Mouse (Mus musculus) liver, embryonic 14.5 days (tissue): ENCODE measurements at regions not wholly inside any gene's neighbourhood (a gene's known extent, or its start where the extent isn't known, plus 50 kb on each side); places are given as distances from the start of the nearest gene placed in this dataset.

Experiments used
- ATAC-seq: fragments of 200-750 bp; cut with Nextera tagmentation; 2 replicates; pipeline ENCODE4 v1.8.0; 2017; ENCODE audit warnings: moderate number of reproducible peaks, mild to moderate bottlenecking, moderate library complexity; ENCODE audit not compliant: insufficient read depth
- DNase-seq, 3 experiments: peaks; one replicate each; pipeline ENCODE4 v3.0.0-alpha.2; 2012 to 2013; ENCODE audit warnings: low read depth in 3 of 3, low spot score in 3 of 3
- H3K27ac ChIP-seq: fragments of 300-500 bp; sonication (generic); 2 replicates; pipeline ENCODE4 v1.5.1; 2014; ENCODE audit warnings: moderate library complexity, mild to moderate bottlenecking, control low read depth, inconsistent platforms
- H3K27me3 ChIP-seq: fragments of 300-500 bp; sonication (generic); 2 replicates; pipeline ENCODE4 v1.6.1; 2014; ENCODE audit warnings: mild to moderate bottlenecking, low read length, moderate library complexity; ENCODE audit not compliant: control insufficient read depth, insufficient read depth
- H3K36me3 ChIP-seq: fragments of 300-500 bp; sonication (generic); replicated peaks from 2 replicates; pipeline ENCODE4 v1.6.1; 2014; ENCODE audit warnings: low read depth; ENCODE audit not compliant: control insufficient read depth, insufficient read depth
- H3K4me1 ChIP-seq, 2 experiments: fragments of 200-500 bp in 1 of 2; fragments of 300-500 bp in 1 of 2; sonication (generic) in 1 of 2; replicated peaks; 2 replicates each; pipeline ENCODE4 v1.6.1; 2012 to 2014; ENCODE audit warnings: antibody characterized with exemption in 1 of 2, inconsistent platforms in 1 of 2, low read length in 1 of 2; ENCODE audit not compliant: control insufficient read depth in 2 of 2, insufficient read depth in 2 of 2
- H3K4me2 ChIP-seq: fragments of 300-500 bp; sonication (generic); 2 replicates; pipeline ENCODE4 v1.6.1; 2014; ENCODE audit warnings: low read depth, mild to moderate bottlenecking, control low read depth, moderate library complexity
- H3K4me3 ChIP-seq, 2 experiments: fragments of 200-500 bp in 1 of 2; fragments of 300-500 bp in 1 of 2; sonication (generic) in 1 of 2; 2 replicates each; pipeline ENCODE4 v1.5.1; 2012 to 2014; ENCODE audit warnings: low read depth in 2 of 2, low read length in 2 of 2, mild to moderate bottlenecking in 2 of 2, control low read depth in 1 of 2, inconsistent platforms in 1 of 2, moderate library complexity in 1 of 2; ENCODE audit not compliant: insufficient read depth in 1 of 2
- H3K9ac ChIP-seq: fragments of 300-500 bp; sonication (generic); replicated peaks from 2 replicates; pipeline ENCODE4 v1.6.1; 2014; ENCODE audit warnings: mild to moderate bottlenecking, control low read depth, moderate library complexity
- H3K9me3 ChIP-seq: fragments of 300-500 bp; sonication (generic); 2 replicates; pipeline ENCODE4 v1.6.1; 2016; ENCODE audit warnings: low read length, mixed read lengths; ENCODE audit not compliant: control insufficient read depth
- CTCF ChIP-seq: IDR thresholded peaks from 2 replicates; pipeline ENCODE4 v1.5.1; 2016; ENCODE audit warnings: antibody characterized with exemption, low read depth, control low read depth
- EP300 ChIP-seq: IDR thresholded peaks from 2 replicates; pipeline ENCODE4 v1.6.1; 2016; ENCODE audit warnings: antibody characterized with exemption, low read depth
- WGBS: fragments of 180-500 bp; shearing (Covaris S2); extraction: QIAGEN DNeasy Blood & Tissue Kit; methylation state at CpG from one replicate; pipeline ENCODE4 v1.1.7; 2014; ENCODE audit not compliant: insufficient replicate concordance; 5-methylcytosine and 5-hydroxymethylcytosine counted together

GRCm38 (mm10) chr1:35717659-35718058, 350.5 kb upstream of the Hs6st1 start:
- WGBS: 37% methylated on average over 2 of the region's 2 CpGs
- Histone ChIP-seq H3K9me3 (no peaks in the 10 kb centered on the region; the same call in 1 of the 2 replicates), H3K4me3 (no peak overlapping the region), H3K27ac (no peak overlapping the region), H3K4me2 (no peak overlapping the region), H3K9ac (no peak overlapping the region), H3K27me3 (no peaks in the 10 kb centered on the region), H3K4me1 (peaks cover 0 to 3% of the 10 kb centered on the region in 2 experiments; a peak in 1 of 4 replicates), H3K36me3 (no peaks in the 10 kb centered on the region)
- ATAC-seq (no peak), DNase-seq (no peak)
- TF ChIP-seq CTCF: no peak
- no peak for TF ChIP-seq EP300

DNA sequence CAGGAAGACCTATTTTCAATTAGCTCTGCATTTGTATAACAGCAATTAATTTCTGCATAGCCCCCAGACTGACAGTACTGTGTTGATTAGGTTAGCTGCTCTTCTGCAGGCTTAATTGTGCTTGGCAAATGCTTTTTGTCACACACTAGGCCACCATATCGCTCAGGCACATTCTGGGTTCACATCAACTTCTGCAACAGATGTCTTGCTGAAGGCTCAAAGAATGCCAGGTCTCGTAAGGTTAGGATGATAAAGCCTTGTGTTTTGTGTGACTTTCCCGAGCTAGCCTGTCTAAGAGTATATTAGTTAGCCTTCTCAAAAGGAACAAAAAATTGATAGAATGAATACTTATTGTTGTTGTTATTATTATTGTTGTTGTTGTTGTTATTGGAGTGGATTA, 348.1 kb upstream of the Hs6st1 start:
- WGBS: 58% methylated on average over 3 of the region's 3 CpGs
- no peak overlapping the region for H3K27ac ChIP-seq
- ATAC-seq: no peak
- H3K27me3 ChIP-seq: no peaks in the 10 kb centered on the region
- H3K4me1 ChIP-seq: peaks cover 0 to 3% of the 10 kb centered on the region in 2 experiments; a peak in 1 of 4 replicates
- H3K9ac ChIP-seq: no peak overlapping the region
- H3K36me3 ChIP-seq: no peaks in the 10 kb centered on the region
- no peak for DNase-seq
- TF ChIP-seq CTCF: no peak
- no peak for TF ChIP-seq EP300
- no peak overlapping the region for H3K4me2 ChIP-seq
- H3K4me3 ChIP-seq: no peak overlapping the region
- H3K9me3 ChIP-seq: no peaks in the 10 kb centered on the region; the same call in 1 of the 2 replicates

DNA sequence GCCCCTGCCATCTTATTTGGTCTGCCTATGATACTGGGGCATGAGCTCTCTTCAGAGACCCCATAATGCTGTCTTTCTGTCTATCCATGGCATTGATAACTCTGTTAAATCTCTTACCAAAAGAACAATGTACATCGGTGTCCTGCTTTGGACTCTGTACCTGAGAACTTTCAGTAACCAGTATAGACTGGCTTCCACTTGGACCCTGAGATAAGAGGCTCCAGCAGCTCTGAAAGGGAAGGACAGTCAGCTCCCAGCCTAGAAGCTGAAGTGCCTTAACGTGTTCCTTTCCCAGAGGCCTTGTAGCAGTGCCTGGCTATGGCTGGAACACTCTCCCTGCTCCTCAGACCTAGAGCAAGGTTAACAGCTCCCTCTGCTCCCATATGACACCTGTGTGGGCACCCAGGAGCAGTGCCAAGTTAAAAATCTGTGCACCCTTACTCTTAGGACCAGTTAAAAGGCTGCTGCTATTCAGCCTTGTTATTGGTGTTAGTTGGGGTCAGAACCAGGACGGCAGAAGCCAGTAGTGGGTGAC, 343.8 kb upstream of the Hs6st1 start:
- H3K4me1 ChIP-seq: peaks cover 0 to 3% of the 10 kb centered on the region in 2 experiments; a peak in 1 of 4 replicates
- no peak overlapping the region for H3K9ac ChIP-seq
- no peaks in the 10 kb centered on the region for H3K36me3 ChIP-seq
- H3K27me3 ChIP-seq: no peaks in the 10 kb centered on the region
- DNase-seq: no peak
- no peak for TF ChIP-seq EP300
- TF ChIP-seq CTCF: no peak
- H3K27ac ChIP-seq: no peak overlapping the region
- 43% methylated on average over 3 of the region's 3 CpGs for WGBS
- no peak overlapping the region for H3K4me2 ChIP-seq
- ATAC-seq: no peak
- no peak overlapping the region for H3K4me3 ChIP-seq
- H3K9me3 ChIP-seq: no peaks in the 10 kb centered on the region

DNA sequence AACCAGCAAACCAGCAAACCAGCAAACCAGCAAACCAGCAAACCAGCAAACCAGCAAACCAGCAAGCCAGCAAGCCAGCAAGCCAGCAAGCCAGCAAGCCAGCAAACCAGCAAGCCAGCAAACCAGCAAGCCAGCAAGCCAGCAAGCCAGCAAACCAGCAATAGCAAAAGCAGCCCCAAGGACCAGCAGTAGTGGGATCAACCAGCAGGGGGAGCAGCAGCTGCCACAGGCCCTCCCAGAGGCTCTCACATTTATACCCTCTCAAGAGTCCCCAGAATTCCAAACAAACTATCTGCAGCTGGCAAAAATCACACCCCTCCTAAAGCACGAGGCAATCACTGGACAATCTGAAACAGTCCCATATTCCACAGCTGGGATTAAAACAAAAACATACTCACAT, 341.6 kb upstream of the Hs6st1 start:
- no peak overlapping the region for H3K9ac ChIP-seq
- ATAC-seq (no peak), DNase-seq (peak in 1 of 3 experiments; percentile 1)
- H3K4me1 ChIP-seq: peaks cover 0 to 3% of the 10 kb centered on the region in 2 experiments; a peak in 1 of 4 replicates
- H3K27ac ChIP-seq: no peak overlapping the region
- no peaks in the 10 kb centered on the region for H3K27me3 ChIP-seq
- no peaks in the 10 kb centered on the region for H3K36me3 ChIP-seq
- H3K4me2 ChIP-seq: no peak overlapping the region
- TF ChIP-seq EP300 (no peak), CTCF (peak; percentile 78)
- 6% methylated on average over 1 of the region's 1 CpGs for WGBS
- no peak overlapping the region for H3K4me3 ChIP-seq
- H3K9me3 ChIP-seq: no peaks in the 10 kb centered on the region

DNA sequence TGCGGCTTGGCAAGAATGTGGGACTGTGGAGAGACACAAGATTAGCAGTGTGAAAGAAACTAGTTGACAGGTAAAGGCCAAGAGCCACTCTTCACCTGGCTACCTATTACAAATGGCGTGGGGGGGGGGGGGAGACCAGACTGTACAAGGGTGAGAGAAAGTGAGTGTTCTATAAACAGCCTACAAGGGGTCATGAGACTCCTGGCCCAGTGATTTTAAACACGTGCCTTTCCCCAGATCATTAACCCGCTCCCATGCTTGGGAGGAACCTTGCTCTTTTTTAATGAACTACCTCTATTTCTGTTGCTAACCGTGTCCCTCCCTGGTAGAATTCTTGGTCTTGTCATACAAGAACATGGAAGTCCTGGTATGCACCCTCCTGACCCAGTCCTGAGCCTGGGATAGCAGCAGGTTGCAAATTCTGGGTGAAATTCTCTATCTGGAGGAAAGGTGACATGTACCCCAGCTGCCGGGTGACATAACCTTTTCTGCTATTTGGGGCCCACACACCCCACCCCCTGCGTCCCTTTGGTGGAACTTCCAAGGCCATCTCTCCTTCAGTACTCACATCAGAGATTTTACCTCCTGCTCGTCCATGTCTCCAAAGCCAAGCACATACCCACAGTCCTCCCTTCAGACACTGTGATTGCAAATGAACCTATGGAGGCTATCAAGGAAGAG, 340.8 kb upstream of the Hs6st1 start:
- no peak for ATAC-seq

More for the DNA sequence above, 340.8 kb upstream of the Hs6st1 start:
- H3K36me3 ChIP-seq: no peaks in the 10 kb centered on the region
- no peaks in the 10 kb centered on the region for H3K27me3 ChIP-seq
- WGBS: 57% methylated on average over 8 of the region's 8 CpGs
- TF ChIP-seq EP300 (no peak), CTCF (no peak)
- H3K9ac ChIP-seq: no peak overlapping the region
- no peaks in the 10 kb centered on the region for H3K9me3 ChIP-seq
- no peak for DNase-seq
- H3K4me1 ChIP-seq: no peaks in the 10 kb centered on the region
- H3K27ac ChIP-seq: no peak overlapping the region
- no peak overlapping the region for H3K4me2 ChIP-seq
- H3K4me3 ChIP-seq: no peak overlapping the region
